Mouse (Mus musculus) embryonic facial prominence, embryonic 13.5 days (tissue): ENCODE data around the gene Sephs1. TPM values are rescaled to one million over a fixed set of nuclear protein-coding genes. Genes with fewer than 3 reads are reported as not detected.

Experiments used
- ATAC-seq: fragments of 200-750 bp; cut with Nextera tagmentation; 2 replicates; pipeline ENCODE4 v1.8.0; 2017; ENCODE audit warnings: low read depth; ENCODE audit not compliant: insufficient number of reproducible peaks, insufficient read depth, low FRiP score, low TSS enrichment
- H3K27ac ChIP-seq: fragments of 300-500 bp; sonication (generic); 2 replicates; pipeline ENCODE4 v1.5.1; 2015; ENCODE audit warnings: moderate library complexity, mild to moderate bottlenecking, inconsistent platforms
- H3K27me3 ChIP-seq: fragments of 300-500 bp; sonication (generic); 2 replicates; pipeline ENCODE4 v1.6.1; 2015; ENCODE audit warnings: mild to moderate bottlenecking, inconsistent platforms
- H3K36me3 ChIP-seq: fragments of 300-500 bp; sonication (generic); 2 replicates; pipeline ENCODE4 v1.6.1; 2015; ENCODE audit warnings: mild to moderate bottlenecking, inconsistent platforms
- H3K4me1 ChIP-seq: fragments of 300-500 bp; sonication (generic); 2 replicates; pipeline ENCODE4 v1.6.1; 2015; ENCODE audit warnings: inconsistent platforms
- H3K4me2 ChIP-seq: fragments of 300-500 bp; sonication (generic); 2 replicates; pipeline ENCODE4 v1.6.1; 2015; ENCODE audit warnings: moderate library complexity, mild to moderate bottlenecking, inconsistent platforms
- H3K4me3 ChIP-seq: fragments of 300-500 bp; sonication (generic); 2 replicates; pipeline ENCODE4 v1.5.1; 2015; ENCODE audit warnings: mild to moderate bottlenecking, inconsistent platforms
- H3K9ac ChIP-seq: fragments of 300-500 bp; sonication (generic); 2 replicates; pipeline ENCODE4 v1.6.1; 2015; ENCODE audit warnings: mild to moderate bottlenecking, inconsistent platforms
- H3K9me3 ChIP-seq: fragments of 300-500 bp; sonication (generic); 2 replicates; pipeline ENCODE4 v1.6.1; 2016; ENCODE audit warnings: inconsistent platforms
- WGBS: fragments of 180-500 bp; shearing (Covaris S2); methylation state at CpG from one replicate; pipeline ENCODE4 v1.1.7; 2015; ENCODE audit warnings: mixed read lengths; 5-methylcytosine and 5-hydroxymethylcytosine counted together
- polyA plus RNA-seq: library from polyadenylated mRNA; unstranded; fragments of >200 nt; fragmentation: Nextera tagmentation; extraction: Ambion mirVana; gene quantifications from 2 replicates; pipeline ENCODE4 v1.2.1, GENCODE M21; 2015

Gene Sephs1
- polyA plus RNA-seq, 1 experiment from 2014 or later: 111 TPM

GRCm38 (mm10) chr2:4876131-4876530, 5.2 kb upstream of the Sephs1 start:
- H3K9me3 ChIP-seq: no peaks in the 10 kb centered on the region
- H3K27ac ChIP-seq: no peak overlapping the region
- no peak overlapping the region for H3K4me3 ChIP-seq
- no peak overlapping the region for H3K4me2 ChIP-seq
- H3K9ac ChIP-seq: no peak overlapping the region
- no peaks in the 10 kb centered on the region for H3K36me3 ChIP-seq
- H3K27me3 ChIP-seq: no peaks in the 10 kb centered on the region
- ATAC-seq: no peak
- 71% methylated on average over 3 of the region's 3 CpGs for WGBS
- peaks cover 6% of the 10 kb centered on the region for H3K4me1 ChIP-seq

- H3K4me3 ChIP-seq: peak overlapping the region; percentile 87
- peak overlapping the region; percentile 100 for H3K27ac ChIP-seq
- H3K9me3 ChIP-seq: no peaks in the 10 kb centered on the region
- H3K36me3 ChIP-seq: peaks cover 13% of the 10 kb centered on the region
- peaks cover 19% of the 10 kb centered on the region for H3K4me1 ChIP-seq
- H3K9ac ChIP-seq: peak overlapping the region; percentile 99
- H3K27me3 ChIP-seq: no peaks in the 10 kb centered on the region
- 2% methylated on average over 20 of the region's 20 CpGs for WGBS
- peak; percentile 15; the same call in 1 of the 2 replicates for ATAC-seq
- H3K4me2 ChIP-seq: peak overlapping the region; percentile 74
These were observed 521 bp upstream of the Sephs1 start for GRCm38 (mm10) chr2:4880737-4881349.

- Histone ChIP-seq H3K4me3 (peak overlapping the region; percentile 87), H3K4me1 (peaks cover 19% of the 10 kb centered on the region), H3K4me2 (peak overlapping the region; percentile 74), H3K9me3 (no peaks in the 10 kb centered on the region), H3K27me3 (no peaks in the 10 kb centered on the region), H3K36me3 (peaks cover 27% of the 10 kb centered on the region), H3K9ac (peak overlapping the region; percentile 99), H3K27ac (peak overlapping the region; percentile 100)
- ATAC-seq: peak; percentile 54; the same call in 1 of the 2 replicates
- WGBS: under 1% methylated on average over 57 of the region's 63 CpGs
These were observed 956 bp downstream of the Sephs1 start for GRCm38 (mm10) chr2:4882249-4882791.

GRCm38 (mm10) chr2:4883009-4883704, 1.8 kb downstream of the Sephs1 start:
- Histone ChIP-seq H3K4me2 (peak overlapping the region; percentile 74), H3K27me3 (no peaks in the 10 kb centered on the region), H3K27ac (peak overlapping the region; percentile 100), H3K4me3 (peak overlapping the region; percentile 87), H3K4me1 (peaks cover 19% of the 10 kb centered on the region), H3K36me3 (peaks cover 36% of the 10 kb centered on the region), H3K9me3 (no peaks in the 10 kb centered on the region), H3K9ac (peak overlapping the region; percentile 99)
- WGBS: 1% methylated on average over 18 of the region's 18 CpGs
- no peak for ATAC-seq

GRCm38 (mm10) chr2:4886896-4887295, 5.5 kb downstream of the Sephs1 start:
- 97% methylated on average over 6 of the region's 6 CpGs for WGBS
- no peak overlapping the region for H3K27ac ChIP-seq
- H3K4me3 ChIP-seq: no peak overlapping the region
- peaks cover 72% of the 10 kb centered on the region for H3K36me3 ChIP-seq
- peaks cover 14% of the 10 kb centered on the region for H3K4me1 ChIP-seq
- no peak overlapping the region for H3K4me2 ChIP-seq
- ATAC-seq: no peak
- no peak overlapping the region for H3K9ac ChIP-seq
- no peaks in the 10 kb centered on the region for H3K9me3 ChIP-seq
- H3K27me3 ChIP-seq: no peaks in the 10 kb centered on the region

GRCm38 (mm10) chr2:4895598-4895997, 14.2 kb downstream of the Sephs1 start:
- no peak overlapping the region for H3K4me3 ChIP-seq
- peaks cover 92% of the 10 kb centered on the region for H3K36me3 ChIP-seq
- no peak overlapping the region for H3K9ac ChIP-seq
- no peak overlapping the region for H3K27ac ChIP-seq
- no peak overlapping the region for H3K4me2 ChIP-seq
- 84% methylated on average over 2 of the region's 2 CpGs for WGBS
- no peak for ATAC-seq
- H3K9me3 ChIP-seq: no peaks in the 10 kb centered on the region
- H3K27me3 ChIP-seq: no peaks in the 10 kb centered on the region
- no peaks in the 10 kb centered on the region for H3K4me1 ChIP-seq

GRCm38 (mm10) chr2:4896970-4897369, 15.6 kb downstream of the Sephs1 start:
- no peak overlapping the region for H3K9ac ChIP-seq
- H3K36me3 ChIP-seq: peaks cover 93% of the 10 kb centered on the region
- H3K27ac ChIP-seq: no peak overlapping the region
- H3K4me2 ChIP-seq: no peak overlapping the region
- no peak overlapping the region for H3K4me3 ChIP-seq
- no peaks in the 10 kb centered on the region for H3K27me3 ChIP-seq
- no peak for ATAC-seq
- 92% methylated on average over 4 of the region's 4 CpGs for WGBS
- H3K4me1 ChIP-seq: no peaks in the 10 kb centered on the region
- H3K9me3 ChIP-seq: no peaks in the 10 kb centered on the region

- Histone ChIP-seq H3K27ac (no peak overlapping the region), H3K9ac (no peak overlapping the region), H3K9me3 (no peaks in the 10 kb centered on the region), H3K4me2 (no peak overlapping the region), H3K27me3 (no peaks in the 10 kb centered on the region), H3K4me3 (no peak overlapping the region), H3K36me3 (peaks cover 82% of the 10 kb centered on the region), H3K4me1 (no peaks in the 10 kb centered on the region)
- 94% methylated on average over 6 of the region's 6 CpGs for WGBS
- ATAC-seq: no peak
These were observed 19.3 kb downstream of the Sephs1 start for GRCm38 (mm10) chr2:4900624-4901023.

- Histone ChIP-seq H3K27ac (no peak overlapping the region), H3K9me3 (no peaks in the 10 kb centered on the region), H3K36me3 (peaks cover 82% of the 10 kb centered on the region), H3K9ac (no peak overlapping the region), H3K4me3 (no peak overlapping the region), H3K27me3 (no peaks in the 10 kb centered on the region), H3K4me1 (no peaks in the 10 kb centered on the region), H3K4me2 (no peak overlapping the region)
- ATAC-seq: no peak
- 92% methylated on average over 5 of the region's 5 CpGs for WGBS
These were observed 21.0 kb downstream of the Sephs1 start for GRCm38 (mm10) chr2:4902346-4902745.

GRCm38 (mm10) chr2:4907120-4907519, 25.8 kb downstream of the Sephs1 start:
- peaks cover 49% of the 10 kb centered on the region for H3K36me3 ChIP-seq
- H3K4me1 ChIP-seq: no peaks in the 10 kb centered on the region
- H3K27me3 ChIP-seq: no peaks in the 10 kb centered on the region
- no peak overlapping the region for H3K4me2 ChIP-seq
- H3K9me3 ChIP-seq: no peaks in the 10 kb centered on the region
- H3K27ac ChIP-seq: no peak overlapping the region
- no peak overlapping the region for H3K4me3 ChIP-seq
- no peak for ATAC-seq
- WGBS: 94% methylated on average over 6 of the region's 6 CpGs
- H3K9ac ChIP-seq: no peak overlapping the region

- peaks cover 2% of the 10 kb centered on the region; the same call in 1 of the 2 replicates for H3K9me3 ChIP-seq
- H3K27me3 ChIP-seq: no peaks in the 10 kb centered on the region
- peaks cover 42% of the 10 kb centered on the region for H3K36me3 ChIP-seq
- H3K27ac ChIP-seq: no peak overlapping the region
- H3K9ac ChIP-seq: no peak overlapping the region
- no peak overlapping the region for H3K4me3 ChIP-seq
- H3K4me2 ChIP-seq: no peak overlapping the region
- no peak for ATAC-seq
- no peaks in the 10 kb centered on the region for H3K4me1 ChIP-seq
- WGBS: 85% methylated on average over 7 of the region's 7 CpGs
These were observed 26.6 kb downstream of the Sephs1 start for GRCm38 (mm10) chr2:4907916-4908315.
